Mouse (Mus musculus) mesoderm, embryonic 11.5 days (tissue): ENCODE data around the gene Galnt13.
A peak's percentile ranks its signal among the peaks of the same experiment; 100 is the strongest.
"Not testable (repeated sequence)": the region's sequence is repeated elsewhere in the genome, so short reads cannot be mapped to it uniquely, and the experiment has no call there.

Experiments
- DNase-seq: peaks from one replicate; pipeline ENCODE4 v3.0.0-alpha.2; 2012; ENCODE audit warnings: low read depth, low spot score

Gene Galnt13

DNA sequence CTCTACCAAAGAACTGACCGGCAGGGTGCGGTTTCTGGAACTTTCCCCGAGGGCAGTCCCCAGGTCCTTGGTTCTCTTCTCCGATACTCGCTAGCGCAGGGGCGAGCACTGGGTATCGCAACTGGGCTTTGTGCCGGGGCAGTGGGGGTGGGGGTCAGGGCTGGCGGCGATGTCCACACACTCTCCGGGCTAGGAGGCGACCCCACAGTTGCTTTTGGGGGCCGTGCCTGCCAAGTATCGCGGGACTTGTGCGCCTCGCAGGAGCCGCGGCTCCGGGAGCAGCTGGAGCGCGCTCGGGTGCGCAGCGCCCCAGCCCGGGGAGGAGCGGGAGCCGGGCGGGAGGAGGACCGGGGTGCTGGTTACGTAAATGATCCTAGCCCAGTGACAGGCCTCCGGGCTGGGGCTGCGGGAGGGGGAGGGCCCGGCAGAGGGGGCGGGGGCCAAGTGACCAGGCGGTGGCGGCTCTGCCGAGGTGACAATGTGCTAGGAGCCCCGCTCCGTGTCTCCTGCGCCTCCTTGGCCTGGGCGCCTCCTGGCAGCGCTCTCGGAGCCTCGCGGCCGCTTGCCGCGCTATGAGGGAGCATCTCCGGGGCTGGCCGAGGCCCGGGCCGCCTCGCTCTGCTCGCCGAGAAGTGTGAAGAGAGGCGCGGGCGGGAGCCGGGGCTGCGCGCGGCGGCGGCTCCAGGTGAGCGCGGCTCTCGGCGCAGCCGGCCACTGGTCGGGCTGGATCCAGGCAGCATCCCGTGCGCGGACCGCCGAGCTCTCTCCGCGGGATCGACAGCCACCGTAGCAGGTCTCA is at the start of gene Galnt13:
Gene Galnt13, plus strand, starts transcription at position 381 of the 799 bp plus-strand sequence.
- peak; percentile 75 for DNase-seq

DNA sequence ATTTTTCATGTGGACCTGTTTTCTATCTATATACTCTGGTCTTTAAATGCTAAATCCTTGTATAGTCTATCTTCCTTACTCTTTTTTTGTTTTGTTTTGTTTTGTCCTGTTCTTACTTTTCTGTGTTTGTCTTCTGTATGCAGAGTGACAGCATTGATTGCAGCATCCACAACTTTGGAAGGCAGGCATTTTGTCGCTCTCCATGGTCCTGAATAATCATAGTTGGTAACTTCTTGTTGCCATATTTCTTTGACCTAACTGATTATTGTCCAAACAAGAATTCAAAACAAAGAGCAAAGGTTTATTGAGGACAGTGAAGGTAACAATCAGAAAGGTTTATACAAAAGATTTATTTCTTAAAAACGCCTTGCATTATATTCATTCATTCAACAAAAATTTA is 5.1 kb upstream of the Galnt13 start:
- DNase-seq: peak; percentile 58

DNA sequence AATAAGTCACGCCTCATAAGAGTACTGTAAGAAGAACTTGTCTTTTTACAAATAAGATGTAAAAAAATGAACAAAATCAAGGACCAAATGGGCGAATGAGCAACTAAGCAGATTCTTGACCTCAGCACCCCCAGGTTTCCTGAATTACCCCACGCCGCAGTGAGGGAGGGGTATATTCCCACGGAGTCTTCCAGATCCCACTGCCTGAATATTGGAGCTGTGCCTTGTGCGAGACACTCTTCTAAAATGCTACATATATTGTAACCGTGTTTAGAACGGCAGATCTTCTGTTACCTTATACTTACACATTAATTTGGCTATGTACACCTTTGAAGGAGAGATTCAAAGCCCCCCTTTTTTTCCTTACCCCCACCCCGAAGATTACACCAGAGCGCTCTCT is 737 bp upstream of the Galnt13 start:
- no peak for DNase-seq

DNA sequence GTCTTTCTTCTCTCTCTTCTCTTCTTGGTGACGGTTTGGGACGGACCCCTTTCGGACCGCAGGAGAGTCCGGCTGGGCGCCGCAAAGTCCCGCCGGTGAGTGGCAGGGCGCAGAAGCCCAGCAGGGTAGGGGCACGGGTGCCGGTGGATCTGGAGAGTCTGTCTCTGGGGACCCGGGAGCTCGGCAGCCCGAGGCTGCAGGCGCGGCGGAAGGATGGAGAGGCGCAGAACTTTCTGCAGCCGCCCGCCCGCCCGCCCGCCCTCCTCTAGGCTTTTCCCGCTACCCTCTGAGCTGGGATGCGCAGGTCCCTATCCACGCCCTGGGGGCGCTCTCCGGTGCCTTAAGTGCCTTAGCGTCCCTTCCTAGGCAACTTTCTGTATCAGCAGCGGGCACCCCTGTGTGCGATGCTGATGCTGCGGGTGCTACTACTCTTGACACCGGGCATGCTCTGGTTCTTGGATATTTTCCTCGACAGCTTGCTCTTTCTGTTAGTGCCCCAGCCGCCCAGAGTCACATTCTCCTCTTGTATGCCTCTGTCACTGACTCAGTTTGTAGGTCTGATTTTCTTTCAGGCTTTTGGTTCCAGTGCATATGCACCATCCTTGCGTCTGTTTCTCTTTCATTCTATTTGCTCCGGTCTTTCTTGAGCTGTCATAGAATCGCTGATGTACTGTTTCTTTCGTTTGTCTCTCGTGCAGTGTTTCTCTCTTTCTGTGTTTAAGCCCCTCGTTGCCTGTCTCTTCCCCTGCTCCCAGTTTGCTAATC is 801 bp downstream of the Galnt13 start:
- DNase-seq: peak; percentile 48

- no peak for DNase-seq
These were observed 1.3 kb downstream of the Galnt13 start for GRCm38 (mm10) chr2:54437501-54437830.

DNA sequence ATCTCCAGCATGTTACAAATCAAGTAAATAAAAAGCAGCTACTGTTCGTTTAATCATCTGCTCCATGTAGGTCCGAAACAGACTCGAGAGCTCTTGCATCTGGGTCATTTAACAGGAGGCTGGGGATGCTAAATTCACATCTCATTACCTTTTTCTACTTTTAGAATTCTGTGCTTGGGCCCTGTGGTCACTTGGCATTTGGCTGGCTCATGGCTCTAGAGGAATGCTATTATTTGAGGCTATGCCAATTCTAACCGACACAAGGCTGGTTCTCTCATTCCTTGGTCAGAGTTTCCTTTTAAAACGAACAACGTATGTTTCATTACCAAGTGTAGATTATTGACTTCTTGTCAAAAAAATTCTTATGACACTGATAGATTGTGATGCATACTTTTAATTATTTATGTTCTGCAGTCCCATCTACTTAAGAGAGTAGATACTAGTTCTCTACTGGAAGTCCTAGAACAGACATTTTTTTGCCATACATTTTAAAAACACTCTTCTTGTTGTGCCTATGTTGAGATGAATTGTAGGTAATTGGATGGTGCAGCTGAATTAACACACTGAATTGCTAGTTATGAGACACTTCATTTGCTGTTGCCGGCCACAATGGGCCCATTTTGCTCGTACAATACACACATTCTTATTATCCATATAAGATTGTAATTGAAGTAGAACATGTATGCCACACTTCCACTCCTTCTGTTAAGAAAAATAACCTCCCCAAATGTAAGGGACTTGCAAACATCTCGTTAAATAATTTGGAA is 6.8 kb downstream of the Galnt13 start:
- no peak for DNase-seq

DNA sequence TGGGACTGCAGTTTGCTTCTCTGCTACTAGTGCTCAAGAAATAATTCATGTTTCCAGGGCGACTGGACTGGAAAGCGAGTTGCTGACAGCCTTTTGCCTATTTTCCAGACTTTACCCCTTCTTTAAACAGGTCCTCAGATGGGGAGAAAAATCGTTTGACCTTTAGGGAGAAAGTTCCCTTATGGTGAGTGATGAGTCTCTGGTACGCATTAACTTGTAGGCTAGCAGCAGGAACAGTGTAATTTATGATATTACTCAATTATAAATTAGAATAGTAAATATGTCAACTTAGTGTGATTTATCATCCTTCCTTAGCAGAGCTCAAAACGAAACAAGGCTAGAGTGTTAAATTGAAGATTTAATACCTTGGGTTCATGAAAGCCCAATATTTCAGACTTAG is 47.3 kb downstream of the Galnt13 start:
- DNase-seq: peak; percentile 61

DNA sequence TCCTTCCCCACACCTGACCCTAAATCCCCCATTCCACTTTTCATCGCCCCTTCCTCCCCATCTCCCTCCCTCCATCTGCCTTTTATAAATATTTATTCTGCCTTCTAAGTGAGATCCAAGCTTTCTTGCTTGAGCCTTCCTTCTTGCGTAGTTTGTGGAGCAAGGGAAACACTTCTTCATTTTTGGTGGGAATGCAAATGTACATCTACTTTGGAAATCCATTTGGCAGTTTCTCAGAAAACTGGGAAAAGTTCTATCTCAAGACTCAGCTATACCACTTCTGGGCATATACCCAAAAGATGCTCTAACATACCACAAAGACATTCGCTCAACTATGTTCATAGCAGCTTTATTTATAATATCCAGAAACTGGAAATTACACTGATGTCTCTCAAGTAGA is 86.9 kb downstream of the Galnt13 start:
- no peak for DNase-seq

DNA sequence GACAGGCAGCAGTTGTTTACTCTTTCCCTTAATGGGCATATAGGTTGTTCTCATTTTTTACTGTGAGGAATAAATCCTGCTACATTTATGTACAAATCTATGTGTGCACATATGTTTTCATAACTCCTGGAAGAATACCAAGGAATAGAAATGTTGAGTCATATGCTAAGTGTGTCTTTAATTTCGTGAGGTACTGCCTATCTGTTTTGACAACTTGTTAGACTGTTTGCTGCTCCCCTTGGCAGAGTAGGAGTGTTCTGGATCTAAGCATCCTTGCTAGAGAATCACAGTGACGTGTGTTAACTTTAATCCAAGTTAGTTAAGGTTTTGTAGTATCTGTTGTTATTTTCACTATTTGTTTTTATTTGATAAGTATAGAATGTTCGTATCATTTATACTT is 91.0 kb downstream of the Galnt13 start:
- no peak for DNase-seq

DNA sequence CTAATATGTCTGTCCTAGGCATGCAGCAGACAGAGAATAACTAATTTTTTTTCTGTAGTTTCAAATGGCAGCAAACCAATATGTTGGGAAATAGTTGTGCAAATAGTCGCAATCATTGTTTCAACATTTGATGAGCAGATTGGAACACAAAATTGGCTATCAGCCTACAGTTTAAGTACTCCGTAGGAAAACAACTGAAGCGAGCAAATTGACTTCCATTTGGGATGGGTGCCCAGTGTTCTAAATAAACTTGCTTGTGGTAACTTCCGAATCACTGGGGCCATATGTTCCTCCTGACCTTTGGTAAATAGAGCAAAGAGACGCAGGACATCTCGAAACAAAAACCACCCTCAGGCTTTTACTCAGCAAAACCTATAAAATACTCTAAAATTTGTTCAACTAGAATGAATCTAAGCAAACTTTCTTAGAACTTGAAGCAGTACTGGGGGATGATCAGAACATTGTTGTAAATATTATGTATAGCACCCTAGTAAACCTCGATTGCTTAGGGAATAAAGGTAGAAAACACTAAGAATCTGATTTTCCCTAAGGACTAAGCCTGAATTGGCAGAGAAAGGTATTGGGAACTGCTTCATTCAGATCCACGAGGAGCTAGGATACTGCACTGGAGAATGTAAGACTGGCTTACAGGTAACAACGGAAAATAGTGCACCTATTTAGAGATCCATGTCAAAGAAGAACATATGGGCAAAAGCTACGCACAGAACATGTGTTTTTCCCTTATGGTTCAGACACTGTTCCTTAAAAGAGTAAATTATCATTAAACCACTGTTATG is 122.4 kb downstream of the Galnt13 start:
- DNase-seq: no peak

GRCm38 (mm10) chr2:54565068-54565467 is 129.0 kb downstream of the Galnt13 start:
- DNase-seq: no peak

GRCm38 (mm10) chr2:54567186-54567585 is 131.1 kb downstream of the Galnt13 start:
- DNase-seq: no peak

- no peak for DNase-seq
These were observed 131.5 kb downstream of the Galnt13 start for GRCm38 (mm10) chr2:54567632-54568031.

DNA sequence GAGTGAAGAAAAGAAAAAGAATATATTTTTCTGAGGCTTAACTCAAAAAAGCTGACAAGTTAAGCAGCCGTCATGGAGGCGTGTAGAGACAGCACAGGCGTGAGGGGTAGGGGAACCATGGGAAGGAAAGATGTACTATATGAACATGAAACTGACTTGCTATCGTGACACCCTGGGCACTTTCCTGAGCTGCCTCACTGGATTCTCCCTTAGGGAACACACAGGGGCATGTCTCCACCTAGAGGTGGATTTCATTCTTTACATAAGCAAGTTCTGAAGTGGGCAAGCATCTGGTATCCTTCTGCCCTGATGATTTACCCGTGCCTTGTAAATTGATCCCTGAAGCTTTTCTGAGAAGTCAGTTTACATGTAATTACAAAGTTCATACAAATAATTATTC is 277.7 kb downstream of the Galnt13 start:
- not testable (repeated sequence) for DNase-seq

GRCm38 (mm10) chr2:54751232-54751631 is 315.1 kb downstream of the Galnt13 start:
- DNase-seq: no peak

DNA sequence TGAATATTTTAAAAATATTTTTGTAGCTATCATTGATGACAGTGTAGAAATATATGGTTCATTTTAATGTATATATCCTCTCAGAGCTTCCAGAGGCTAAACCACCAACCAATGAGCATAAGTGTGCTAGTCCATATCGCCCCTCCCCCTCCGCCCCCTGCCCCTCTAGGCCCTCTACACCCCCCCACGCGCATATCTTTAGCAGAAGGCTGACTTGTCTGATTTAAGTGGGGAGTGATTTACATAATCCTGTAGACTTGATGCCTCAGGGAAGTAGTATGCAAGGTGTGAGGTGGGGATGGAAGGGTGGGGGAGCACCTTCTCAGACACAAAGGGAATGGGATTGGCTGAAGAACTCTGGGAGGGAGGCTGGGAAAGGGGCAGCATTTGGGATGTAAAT is 323.7 kb downstream of the Galnt13 start:
- DNase-seq: no peak

- DNase-seq: no peak
These were observed 342.7 kb downstream of the Galnt13 start for GRCm38 (mm10) chr2:54778790-54779273.

- no peak for DNase-seq
These were observed 377.6 kb downstream of the Galnt13 start for GRCm38 (mm10) chr2:54813670-54814256.

GRCm38 (mm10) chr2:54841245-54841644 is 405.1 kb downstream of the Galnt13 start:
- DNase-seq: peak; percentile 31

DNA sequence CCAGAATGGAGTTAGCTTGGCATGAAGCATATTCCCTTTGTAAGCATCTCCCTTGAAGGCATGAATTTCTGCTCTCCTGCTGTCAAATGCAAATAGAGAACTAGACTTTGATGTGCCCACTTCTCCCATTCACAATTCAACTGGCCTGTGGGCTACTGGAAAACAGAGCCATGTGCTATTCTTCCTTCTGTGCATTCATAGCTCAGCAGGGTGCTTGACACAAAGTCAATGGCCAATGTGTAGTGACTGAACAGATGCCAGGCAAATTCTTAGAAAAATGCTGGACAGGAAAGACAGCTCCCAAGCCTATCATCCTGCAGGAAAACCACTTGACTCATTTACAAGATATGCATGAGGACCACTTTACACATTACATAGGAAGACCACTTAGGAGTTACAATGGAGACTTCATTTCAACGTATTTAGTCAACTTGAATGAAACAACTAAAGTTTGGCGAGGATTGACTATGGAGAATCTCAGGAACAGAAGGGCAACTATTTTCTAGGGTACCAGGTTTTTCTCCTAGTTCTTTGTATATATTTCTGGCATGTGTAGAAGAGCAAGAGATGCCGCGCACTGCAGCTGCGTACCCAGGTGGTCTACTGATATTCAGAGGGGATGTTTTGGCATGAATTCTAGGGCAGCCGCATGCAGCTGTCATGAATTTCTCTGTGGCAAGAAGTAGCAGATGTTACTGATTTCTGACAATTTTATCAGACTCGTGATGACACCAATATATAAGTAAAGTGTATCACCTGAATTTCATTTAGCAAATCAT is 470.4 kb downstream of the Galnt13 start:
- peak; percentile 12 for DNase-seq
